Mouse (Mus musculus) adrenal gland, adult 10 weeks (tissue): ENCODE measurements around the gene Spaar. TPM values are rescaled to one million over a fixed set of nuclear protein-coding genes. Genes with fewer than 3 reads are reported as not detected.

Experiments used
- polyA plus RNA-seq: library from polyadenylated mRNA; stranded (reverse); fragments of 350-450 nt; fragmentation: Illumina TruSeq; extraction: RNeasy Lipid Tissue Mini Kit (QIAGEN cat#74804); gene quantifications from one replicate; pipeline ENCODE4 v1.2.3, GENCODE M21; 2014; ENCODE audit warnings: low read depth, low replicate concordance

The Spaar gene
- 0.87 TPM for polyA plus RNA-seq

DNA sequence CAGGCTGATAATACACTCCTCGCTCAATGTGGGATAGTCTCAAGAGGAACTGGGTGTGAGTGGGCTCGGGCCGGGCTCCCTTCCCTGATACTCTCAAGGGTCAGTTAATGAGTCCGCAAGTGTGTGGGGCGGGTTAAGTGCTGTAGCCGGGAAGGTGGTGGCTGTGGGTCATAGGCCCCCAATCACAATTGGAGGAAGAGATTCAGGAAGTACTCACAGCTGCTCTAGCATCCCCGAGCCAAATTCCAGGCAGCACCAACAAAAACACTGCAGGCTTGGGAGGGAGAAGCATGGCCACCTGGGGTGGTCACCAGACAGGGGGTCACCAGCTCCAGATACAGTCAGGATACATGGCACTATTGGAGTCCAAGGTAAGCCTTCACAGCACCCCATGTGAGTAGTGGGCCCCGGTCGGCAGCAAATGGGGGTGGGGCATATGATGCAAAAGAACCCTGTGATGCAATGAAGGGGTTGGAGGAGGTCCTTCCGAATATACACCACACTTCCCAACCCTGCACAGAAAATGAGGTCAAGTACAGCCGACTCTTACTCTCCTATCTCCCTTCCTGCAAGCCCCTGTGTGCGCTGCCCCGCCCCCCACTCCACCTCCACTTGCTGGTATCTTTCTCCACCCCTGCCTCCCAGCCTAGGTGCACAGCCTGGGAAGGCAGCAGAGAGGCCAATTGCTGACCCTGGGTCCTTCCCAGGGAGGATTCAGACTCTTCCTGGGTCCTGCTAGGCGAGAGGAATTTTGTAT, at the start of gene Spaar:
TSS of gene Spaar (plus strand) at position 241 of the 757 bp plus-strand sequence.

DNA sequence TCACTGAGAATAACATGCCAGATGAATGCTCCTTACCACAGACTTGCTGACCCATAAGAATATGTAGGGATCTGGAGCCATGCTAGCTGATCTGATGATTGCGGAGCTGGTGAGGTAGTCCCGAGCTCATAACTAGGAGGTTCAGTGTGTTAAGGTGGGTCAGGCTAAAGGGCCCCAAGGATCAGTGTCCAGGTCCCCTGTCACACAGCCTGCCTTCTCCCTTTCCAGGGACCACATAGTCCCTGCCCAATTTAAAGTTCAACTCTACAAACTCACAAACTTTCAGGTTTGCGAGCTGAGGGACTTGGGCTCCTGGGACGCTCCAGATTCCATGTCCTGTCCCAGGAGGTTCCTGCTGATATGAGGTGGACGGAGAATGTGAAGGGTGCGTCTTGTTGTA, 29.1 kb upstream of the Spaar start, which contains the start of gene Olfr70:
TSS of gene Olfr70 (minus strand) at position 101 of the 400 bp plus-strand sequence.

DNA sequence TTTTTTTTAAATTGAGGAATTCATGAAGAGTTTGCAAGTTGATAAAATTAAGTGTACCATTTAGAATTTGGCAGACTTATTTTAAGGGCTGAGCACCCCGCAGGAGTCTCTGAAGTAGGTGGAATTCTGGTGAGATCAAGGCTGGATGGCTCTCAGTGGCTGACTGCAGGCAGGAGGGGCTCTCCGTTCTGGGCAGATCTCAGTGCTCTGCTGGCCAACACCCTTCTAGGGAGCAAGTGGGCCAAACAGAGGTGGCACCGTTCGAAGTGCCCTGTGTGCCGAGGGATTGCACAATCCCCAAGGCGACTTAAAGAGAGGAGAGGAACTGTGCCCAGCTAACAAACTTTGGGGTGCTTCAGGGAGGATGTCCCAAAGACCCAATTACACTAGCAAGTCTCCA, 20.0 kb upstream of the Spaar start, which contains the start of gene Olfr71:
TSS of gene Olfr71 (minus strand) at position 387 of the 400 bp plus-strand sequence.

DNA sequence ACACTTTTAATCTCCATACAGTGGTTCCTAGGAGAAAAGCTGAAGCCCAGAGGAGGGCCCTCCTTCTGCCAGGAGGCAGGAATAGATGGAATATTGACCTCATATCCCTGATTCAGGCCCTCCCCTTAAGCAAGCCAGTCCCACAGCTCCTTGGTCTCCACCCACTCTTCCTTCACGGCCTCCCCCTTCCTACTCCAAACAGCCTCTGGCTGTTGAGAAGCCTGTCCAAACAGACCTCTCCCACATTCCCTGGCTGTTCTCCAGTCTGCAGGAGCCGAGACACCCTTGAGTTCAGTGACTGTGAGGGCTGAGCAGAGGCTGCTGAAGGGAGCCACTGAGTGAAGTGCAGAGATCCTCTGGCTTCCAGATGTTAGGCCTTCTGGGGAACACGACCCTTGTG, 2.8 kb upstream of the Spaar start, which contains the start of gene Hrct1:
TSS of gene Hrct1 (plus strand) at position 194 of the 400 bp plus-strand sequence.

DNA sequence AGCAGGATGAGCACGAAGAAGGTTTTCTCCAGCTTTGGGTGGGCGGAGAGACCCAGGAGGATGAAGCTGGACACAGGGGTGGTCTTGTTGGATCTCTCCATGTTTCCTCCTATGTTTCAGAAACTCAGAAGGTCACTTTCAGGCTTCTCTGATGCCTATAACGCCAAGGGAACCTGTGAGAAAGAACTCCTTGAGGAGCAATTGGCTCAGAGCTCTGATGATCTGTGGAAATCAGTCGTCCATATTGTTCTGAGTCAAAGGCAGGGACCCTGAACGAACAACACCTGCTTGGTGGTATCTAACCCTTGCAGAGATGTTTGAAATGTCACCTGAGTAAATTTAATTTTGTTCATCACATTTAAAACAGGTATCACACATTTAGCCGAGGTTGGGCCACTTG, 41.1 kb downstream of the Spaar start, which contains the start of gene Olfr159:
TSS of gene Olfr159 (minus strand) at position 101 of the 400 bp plus-strand sequence.

Other genes starting within 250 kb of the Spaar start
- not detected for gene Sit1, start 246.3 kb upstream of the Spaar start, polyA plus RNA-seq
- gene Ccdc107, start 237.1 kb upstream of the Spaar start, polyA plus RNA-seq = 10.8 TPM
- gene Arhgef39, start 230.3 kb upstream of the Spaar start, polyA plus RNA-seq = 1.4 TPM
- not detected for gene Car9, start 223.1 kb upstream of the Spaar start, polyA plus RNA-seq
- 13.8 TPM for gene Tpm2, start 206.3 kb upstream of the Spaar start, polyA plus RNA-seq
- 30.6 TPM for gene Creb3, start 167.7 kb upstream of the Spaar start, polyA plus RNA-seq
- gene Tln1, start 167.3 kb upstream of the Spaar start, polyA plus RNA-seq = 297 TPM
- gene Rgp1, start 151.3 kb upstream of the Spaar start, polyA plus RNA-seq = 3.9 TPM
- 2.4 TPM for gene Gba2, start 151.2 kb upstream of the Spaar start, polyA plus RNA-seq
- not detected for gene Msmp, start 145.5 kb upstream of the Spaar start, polyA plus RNA-seq
- gene Npr2, start 98.1 kb upstream of the Spaar start, polyA plus RNA-seq = 9.6 TPM
- not detected for gene Spag8, start 76.4 kb upstream of the Spaar start, polyA plus RNA-seq
- gene Hint2, start 73.6 kb upstream of the Spaar start, polyA plus RNA-seq = 3.3 TPM
- gene Tmem8b, start 61.1 kb upstream of the Spaar start, polyA plus RNA-seq = 2.6 TPM
- 0.17 TPM for gene Fam221b, start 60.9 kb upstream of the Spaar start, polyA plus RNA-seq
- gene Olfr70, start 29.2 kb upstream of the Spaar start, polyA plus RNA-seq = not detected
- not detected for gene Olfr71, start 19.8 kb upstream of the Spaar start, polyA plus RNA-seq
- gene Hrct1, start 2.8 kb upstream of the Spaar start, polyA plus RNA-seq = not detected
- gene Olfr159, start 41.0 kb downstream of the Spaar start, polyA plus RNA-seq = not detected
- gene Olfr156, start 93.9 kb downstream of the Spaar start, polyA plus RNA-seq = not detected
- not detected for gene Olfr157, start 110.2 kb downstream of the Spaar start, polyA plus RNA-seq
- gene Olfr155, start 121.5 kb downstream of the Spaar start, polyA plus RNA-seq = not detected
- gene Reck, start 145.5 kb downstream of the Spaar start, polyA plus RNA-seq = 22.4 TPM
- 10.8 TPM for gene Glipr2, start 227.4 kb downstream of the Spaar start, polyA plus RNA-seq